Mouse (Mus musculus): ENCODE data around the gene Prss16.
A peak's percentile ranks its signal among the peaks of the same experiment; 100 is the strongest.

Prss16 gene

GRCm38 (mm10) chr13:22007121-22007510 is 2.4 kb downstream of the Prss16 start:
- DNase-seq (ENCODE audit: low spot score): no peak

- DNase-seq (ENCODE audit: low spot score): no peak
These were observed 3.0 kb downstream of the Prss16 start for GRCm38 (mm10) chr13:22006334-22007120.

GRCm38 (mm10) chr13:22005605-22006333 is 3.8 kb downstream of the Prss16 start:
- no peak for DNase-seq (ENCODE audit: low spot score)

- DNase-seq (ENCODE audit: low spot score): no peak
These were observed 7.7 kb downstream of the Prss16 start for GRCm38 (mm10) chr13:22001823-22002222.

GRCm38 (mm10) chr13:22001346-22001745 is 8.2 kb downstream of the Prss16 start:
- no peak for DNase-seq (ENCODE audit: low spot score)

GRCm38 (mm10) chr13:21999147-21999546 is 10.4 kb downstream of the Prss16 start:
- DNase-seq (ENCODE audit: low spot score): no peak

- no peak for DNase-seq (ENCODE audit: low spot score)
These were observed 11.1 kb downstream of the Prss16 start for GRCm38 (mm10) chr13:21998412-21998811.

GRCm38 (mm10) chr13:21997821-21998220 is 11.7 kb downstream of the Prss16 start:
- DNase-seq (ENCODE audit: low spot score): no peak

- no peak for DNase-seq (ENCODE audit: low spot score)
These were observed 12.2 kb downstream of the Prss16 start for GRCm38 (mm10) chr13:21997201-21997820.

GRCm38 (mm10) chr13:21996840-21997185 is 12.7 kb downstream of the Prss16 start:
- DNase-seq (ENCODE audit: low spot score): no peak

- DNase-seq (ENCODE audit: low spot score): no peak
These were observed 13.3 kb downstream of the Prss16 start for GRCm38 (mm10) chr13:21996101-21996839.

GRCm38 (mm10) chr13:21995331-21995914 is 14.1 kb downstream of the Prss16 start:
- DNase-seq (ENCODE audit: low spot score): no peak

- no peak for DNase-seq (ENCODE audit: low spot score)
These were observed 14.6 kb downstream of the Prss16 start for GRCm38 (mm10) chr13:21994896-21995295.

- DNase-seq (ENCODE audit: low spot score): no peak
These were observed 15.4 kb downstream of the Prss16 start for GRCm38 (mm10) chr13:21993957-21994738.

- DNase-seq (ENCODE audit: low spot score): no peak
These were observed 17.0 kb downstream of the Prss16 start for GRCm38 (mm10) chr13:21992550-21992949.

- no peak for DNase-seq (ENCODE audit: low spot score)
These were observed 25.1 kb downstream of the Prss16 start for GRCm38 (mm10) chr13:21984486-21984885.

GRCm38 (mm10) chr13:21981803-21982193 is 27.7 kb downstream of the Prss16 start:
- DNase-seq (ENCODE audit: low spot score): no peak

- DNase-seq (ENCODE audit: low spot score): no peak
These were observed 28.4 kb downstream of the Prss16 start, which contains the start of gene Pom121l2 for GRCm38 (mm10) chr13:21980981-21981802. Gene Pom121l2 (plus strand): TSS chr13:21981194.

- DNase-seq (ENCODE audit: low spot score): peak; percentile 70
These were observed 34.6 kb downstream of the Prss16 start for GRCm38 (mm10) chr13:21974726-21975473.
